Mouse (Mus musculus) limb, embryonic 10.5 days (tissue): ENCODE results near the gene Fam84b. TPM values are rescaled to one million over a fixed set of nuclear protein-coding genes. Genes with fewer than 3 reads are reported as not detected.
A peak's percentile ranks its signal among the peaks of the same experiment; 100 is the strongest.
"Not testable (repeated sequence)": the region's sequence is repeated elsewhere in the genome, so short reads cannot be mapped to it uniquely, and the experiment has no call there.

ENCODE experiments used
- DNase-seq: peaks from one replicate; pipeline ENCODE4 v3.0.0-alpha.2; 2017; ENCODE audit warnings: low spot score
- H3K27ac ChIP-seq: fragments of 300-500 bp; sonication (generic); 2 replicates; pipeline ENCODE4 v1.5.1; 2016; ENCODE audit warnings: mild to moderate bottlenecking
- H3K27me3 ChIP-seq: fragments of 300-500 bp; sonication (generic); 2 replicates; pipeline ENCODE4 v1.6.1; 2016; ENCODE audit warnings: low read depth, mild to moderate bottlenecking; ENCODE audit not compliant: poor library complexity, severe bottlenecking
- H3K36me3 ChIP-seq: fragments of 300-500 bp; sonication (generic); 2 replicates; pipeline ENCODE4 v1.6.1; 2016; ENCODE audit warnings: mild to moderate bottlenecking, moderate library complexity
- H3K4me1 ChIP-seq: fragments of 300-500 bp; sonication (generic); 2 replicates; pipeline ENCODE4 v1.6.1; 2016
- H3K4me3 ChIP-seq: fragments of 300-500 bp; sonication (generic); 2 replicates; pipeline ENCODE4 v1.5.1; 2016; ENCODE audit warnings: mild to moderate bottlenecking, moderate library complexity
- H3K9me3 ChIP-seq: fragments of 300-500 bp; sonication (generic); replicated peaks from 2 replicates; pipeline ENCODE4 v1.6.1; 2016; ENCODE audit warnings: mild to moderate bottlenecking
- WGBS: fragments of 180-500 bp; shearing (Covaris S2); methylation state at CpG from one replicate; pipeline ENCODE4 v1.1.7; 2016; 5-methylcytosine and 5-hydroxymethylcytosine counted together
- polyA plus RNA-seq: library from polyadenylated mRNA; unstranded; fragments of >200 nt; fragmentation: Nextera tagmentation; extraction: Ambion mirVana; gene quantifications from 2 replicates; pipeline ENCODE4 v1.2.1, GENCODE M21; 2016

Fam84b gene
- polyA plus RNA-seq, 1 experiment from 2014 or later = 7.4 TPM

DNA sequence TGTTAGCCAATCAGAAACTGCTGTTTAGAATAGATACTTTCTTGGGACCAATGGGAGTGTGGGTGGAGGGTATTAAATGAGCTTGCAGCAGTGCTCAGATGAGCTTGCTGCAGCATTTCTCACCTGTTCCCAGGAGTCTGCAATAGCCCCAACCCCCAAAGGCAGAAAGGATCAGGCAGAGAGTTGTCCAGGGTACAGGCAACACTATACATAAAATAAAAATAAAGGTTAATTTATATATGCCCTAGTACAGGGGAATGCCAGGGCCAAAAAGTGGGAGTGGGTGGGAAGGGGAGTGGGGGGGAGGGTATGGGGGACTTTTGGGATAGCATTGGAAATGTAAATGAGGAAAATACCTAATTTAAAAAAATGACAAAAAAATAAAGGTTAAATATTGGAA lies 12.3 kb downstream of the Fam84b start:
- DNase-seq, H3K9me3 ChIP-seq, H3K27ac ChIP-seq, H3K36me3 ChIP-seq, H3K4me3 ChIP-seq, H3K27me3 ChIP-seq: not testable (repeated sequence)
- peaks cover 49% of the 10 kb centered on the region for H3K4me1 ChIP-seq

DNA sequence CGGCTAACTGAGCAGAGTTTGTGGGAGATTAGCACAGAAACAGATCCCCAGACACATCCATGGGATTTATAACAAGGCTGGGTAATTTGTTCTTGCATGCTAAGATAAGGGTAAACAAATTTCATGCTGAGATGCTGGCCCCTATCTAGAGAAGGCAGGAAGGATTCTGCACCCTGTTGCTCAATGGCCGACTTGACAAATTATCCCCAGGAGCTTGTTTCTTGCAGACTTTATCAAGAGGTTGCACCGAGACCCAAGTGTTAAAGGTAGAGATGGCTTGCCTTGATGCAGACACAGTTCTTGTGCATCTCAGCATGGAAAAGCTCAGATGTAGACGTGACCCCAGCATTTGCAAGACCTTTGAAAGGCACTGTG lies 13.3 kb downstream of the Fam84b start:
- DNase-seq = no peak
- no peaks in the 10 kb centered on the region for H3K36me3 ChIP-seq
- peaks cover 42% of the 10 kb centered on the region for H3K4me1 ChIP-seq
- H3K27ac ChIP-seq = no peak overlapping the region; the same call in 1 of the 2 replicates
- WGBS = 29% methylated on average over 4 of the region's 4 CpGs
- no peak overlapping the region for H3K4me3 ChIP-seq
- no peaks in the 10 kb centered on the region for H3K9me3 ChIP-seq
- H3K27me3 ChIP-seq = no peaks in the 10 kb centered on the region

DNA sequence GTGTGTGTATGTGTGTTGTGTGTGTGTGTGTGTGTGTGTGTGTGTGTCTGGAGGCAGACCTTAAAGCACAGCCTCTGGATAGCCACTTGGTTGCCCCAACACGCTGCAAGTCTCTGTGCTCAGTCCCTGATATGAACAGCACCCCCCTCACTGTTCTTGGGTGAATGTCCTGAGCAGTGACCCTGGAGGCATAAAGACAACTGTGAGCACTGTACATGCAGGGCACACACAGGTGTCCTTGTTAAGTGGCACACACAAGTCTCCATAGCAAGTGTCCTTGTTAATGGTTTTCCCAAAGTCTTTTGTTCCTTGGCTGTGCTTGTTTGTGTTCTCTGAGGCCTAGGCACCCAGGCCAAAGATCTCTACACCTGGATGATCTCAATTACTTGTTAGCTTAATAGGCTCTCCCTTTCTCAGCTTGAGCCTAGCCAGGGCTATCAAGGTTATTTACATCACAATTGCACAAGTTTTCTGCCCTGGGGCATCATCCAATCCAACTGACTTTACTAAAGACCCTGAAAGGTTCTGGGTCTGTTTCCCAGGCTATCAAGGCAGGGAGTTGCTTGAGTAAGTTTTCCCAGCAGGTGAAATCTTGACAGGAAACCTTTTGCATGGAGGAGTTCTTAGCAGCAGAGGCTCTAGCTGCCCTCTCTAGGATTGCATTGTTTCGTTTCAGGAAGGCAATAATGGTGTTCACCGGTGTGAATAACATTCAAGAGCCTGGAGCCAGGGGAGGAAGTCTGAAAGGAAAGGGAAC lies 13.9 kb downstream of the Fam84b start:
- peak overlapping the region; percentile 36 for H3K27ac ChIP-seq
- H3K36me3 ChIP-seq = no peaks in the 10 kb centered on the region
- DNase-seq = no peak
- H3K9me3 ChIP-seq = no peaks in the 10 kb centered on the region
- H3K27me3 ChIP-seq = no peaks in the 10 kb centered on the region
- H3K4me1 ChIP-seq = peaks cover 40% of the 10 kb centered on the region
- 29% methylated on average over 3 of the region's 3 CpGs for WGBS
- H3K4me3 ChIP-seq = no peak overlapping the region

DNA sequence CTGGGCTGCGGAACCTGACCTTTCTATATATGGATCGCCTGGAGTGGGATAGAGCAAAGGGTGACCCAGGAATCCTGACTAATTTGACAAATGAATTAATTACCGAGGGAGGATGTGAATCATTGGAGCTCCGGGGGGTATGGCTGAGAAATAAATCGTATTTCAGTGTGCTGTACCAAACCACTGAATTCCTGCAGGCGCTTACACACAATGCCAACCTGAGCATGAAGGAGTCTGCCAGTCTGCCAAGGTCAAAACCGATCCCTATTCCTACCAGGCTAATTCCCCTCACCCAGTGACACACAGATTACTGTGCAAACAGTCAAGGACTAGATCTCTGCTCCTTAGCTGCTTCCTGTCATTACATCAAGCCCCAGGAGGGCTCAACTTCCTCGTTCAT lies 15.4 kb downstream of the Fam84b start:
- Histone ChIP-seq H3K4me3 (no peak overlapping the region), H3K36me3 (no peaks in the 10 kb centered on the region), H3K27ac (no peak overlapping the region), H3K4me1 (peaks cover 51% of the 10 kb centered on the region), H3K27me3 (no peaks in the 10 kb centered on the region), H3K9me3 (no peaks in the 10 kb centered on the region)
- no peak for DNase-seq
- 71% methylated on average over 8 of the region's 8 CpGs for WGBS

DNA sequence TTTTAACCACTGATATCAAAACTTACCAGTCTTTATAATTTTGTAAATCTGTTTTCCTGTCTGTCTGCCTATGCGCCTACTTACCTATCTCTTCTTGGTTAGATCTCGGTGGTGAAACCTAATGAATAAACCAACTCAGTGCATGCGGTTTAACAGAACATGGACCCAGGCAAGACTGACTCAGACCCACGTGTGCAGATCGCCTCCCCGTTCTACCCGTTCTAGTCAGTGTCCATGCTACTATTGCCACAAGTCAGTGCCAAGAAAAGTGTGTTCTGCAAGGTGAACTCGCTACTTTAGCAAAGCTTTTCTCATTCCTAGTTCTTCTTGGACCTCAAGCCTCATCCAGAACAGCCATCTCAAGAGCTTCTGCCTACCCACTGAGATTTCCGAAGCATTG lies 15.9 kb downstream of the Fam84b start:
- no peak for DNase-seq
- H3K36me3 ChIP-seq = no peaks in the 10 kb centered on the region
- H3K27ac ChIP-seq = no peak overlapping the region
- no peaks in the 10 kb centered on the region for H3K27me3 ChIP-seq
- no peak overlapping the region for H3K4me3 ChIP-seq
- no peaks in the 10 kb centered on the region for H3K9me3 ChIP-seq
- peaks cover 54% of the 10 kb centered on the region for H3K4me1 ChIP-seq
- WGBS = 91% methylated on average over 9 of the region's 9 CpGs

DNA sequence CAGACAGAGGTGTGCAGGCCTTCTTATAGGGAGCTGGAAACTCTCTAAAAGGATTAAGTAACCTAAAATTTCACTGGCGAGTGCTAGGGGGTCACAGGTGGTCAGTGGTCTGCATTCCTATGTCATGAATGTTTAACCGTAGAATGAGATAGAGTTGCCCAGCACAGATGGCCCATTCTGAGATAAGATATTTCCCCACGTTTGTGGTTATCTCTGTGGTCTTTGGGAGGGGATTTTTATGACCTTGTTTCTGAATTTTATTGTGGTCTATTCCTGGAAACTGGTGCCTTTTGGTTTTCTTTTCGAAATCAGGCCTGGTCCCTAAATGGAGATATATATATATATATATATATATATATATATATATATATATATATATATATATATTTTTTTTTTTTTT lies 17.3 kb downstream of the Fam84b start:
- no peak overlapping the region for H3K4me3 ChIP-seq
- DNase-seq = no peak
- H3K36me3 ChIP-seq = no peaks in the 10 kb centered on the region
- no peak overlapping the region for H3K27ac ChIP-seq
- peaks cover 42% of the 10 kb centered on the region for H3K4me1 ChIP-seq
- H3K9me3 ChIP-seq = no peaks in the 10 kb centered on the region
- 70% methylated on average over 4 of the region's 4 CpGs for WGBS
- H3K27me3 ChIP-seq = no peaks in the 10 kb centered on the region

DNA sequence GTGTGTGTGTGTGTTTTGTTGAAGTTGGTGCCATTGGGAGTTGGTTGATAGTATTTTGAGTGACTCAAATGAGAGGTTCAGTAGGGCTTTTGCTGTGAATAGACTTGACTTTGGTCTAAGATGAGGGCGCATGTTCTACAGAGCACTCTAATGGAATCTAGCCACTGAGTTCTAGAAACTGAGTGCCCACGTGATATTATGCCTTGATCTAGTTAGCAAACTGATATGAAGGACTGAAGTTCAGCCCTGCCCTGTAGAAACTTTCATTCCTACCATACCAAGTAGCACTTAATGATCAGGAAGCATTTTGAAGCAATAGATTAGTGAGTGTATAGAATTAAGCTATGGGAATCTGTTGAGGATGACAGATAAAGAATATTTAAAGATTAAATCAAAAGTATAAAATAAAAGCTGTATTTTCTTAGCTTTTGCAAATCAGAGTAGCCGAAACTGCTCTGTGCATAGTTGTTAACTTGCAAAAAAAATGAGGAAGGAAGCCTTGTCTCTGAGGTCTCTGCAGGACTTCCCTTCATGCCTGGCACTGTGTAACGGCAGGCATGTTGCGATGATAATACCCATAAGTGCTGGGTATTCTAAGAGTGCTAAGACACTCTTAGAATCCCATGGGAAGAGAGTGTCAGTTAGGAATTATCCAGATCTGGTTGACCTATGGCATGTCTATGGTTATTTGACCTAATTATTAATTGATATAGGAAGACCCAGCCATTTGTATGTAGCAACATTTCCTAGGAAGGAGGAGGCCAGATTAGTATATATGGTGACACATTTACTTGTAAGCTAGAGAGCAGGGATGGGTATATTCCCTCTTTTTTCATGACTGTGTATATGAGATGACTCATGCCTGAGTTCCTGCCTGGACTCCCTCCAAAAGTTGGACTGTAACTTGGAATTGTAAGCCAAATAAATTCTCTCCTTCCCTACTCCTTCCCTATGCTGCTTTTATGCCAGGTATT lies 18.7 kb downstream of the Fam84b start:
- no peak for DNase-seq
- H3K9me3 ChIP-seq = no peaks in the 10 kb centered on the region
- no peaks in the 10 kb centered on the region for H3K36me3 ChIP-seq
- 92% methylated on average over 5 of the region's 5 CpGs for WGBS
- H3K27me3 ChIP-seq = no peaks in the 10 kb centered on the region
- peaks cover 28% of the 10 kb centered on the region for H3K4me1 ChIP-seq
- H3K27ac ChIP-seq = no peak overlapping the region
- H3K4me3 ChIP-seq = no peak overlapping the region

DNA sequence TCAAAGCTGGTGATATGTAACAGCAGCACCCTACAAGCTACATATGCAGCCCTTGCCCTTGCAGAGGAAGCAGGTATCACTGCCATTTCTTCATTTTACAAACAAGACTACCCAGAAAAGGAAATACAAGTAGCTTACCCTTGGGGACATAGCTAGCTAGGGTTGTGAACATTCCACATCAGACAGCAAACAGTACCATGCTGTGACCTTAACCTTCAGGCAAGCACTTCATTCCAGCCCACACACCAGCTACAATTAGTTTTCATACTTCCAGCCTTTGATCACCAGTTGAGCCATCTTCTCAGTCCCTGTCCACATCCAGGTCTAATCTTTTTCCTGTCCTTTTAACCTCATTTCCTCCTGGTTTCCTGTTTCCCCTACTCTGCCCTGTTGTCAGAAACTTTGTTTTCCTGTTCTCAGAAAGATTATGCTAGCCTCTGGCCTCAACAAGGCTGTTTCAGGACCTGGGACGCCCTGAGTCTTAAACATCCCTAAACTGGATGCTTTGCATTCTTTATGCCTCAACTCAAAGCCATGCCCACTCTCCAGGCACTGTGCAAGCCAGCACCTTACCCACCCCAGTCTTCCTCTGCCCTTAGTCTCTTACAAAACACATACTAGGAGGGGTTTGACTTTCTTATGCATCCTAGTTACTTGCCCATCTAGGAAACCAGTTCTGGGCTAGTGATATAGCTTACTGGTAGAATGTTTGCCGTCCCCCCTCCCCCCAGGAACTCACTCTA lies 19.9 kb downstream of the Fam84b start:
- Histone ChIP-seq H3K4me1 (peaks cover 22% of the 10 kb centered on the region), H3K36me3 (no peaks in the 10 kb centered on the region)
- WGBS = 24% methylated on average over 2 of the region's 2 CpGs

DNA sequence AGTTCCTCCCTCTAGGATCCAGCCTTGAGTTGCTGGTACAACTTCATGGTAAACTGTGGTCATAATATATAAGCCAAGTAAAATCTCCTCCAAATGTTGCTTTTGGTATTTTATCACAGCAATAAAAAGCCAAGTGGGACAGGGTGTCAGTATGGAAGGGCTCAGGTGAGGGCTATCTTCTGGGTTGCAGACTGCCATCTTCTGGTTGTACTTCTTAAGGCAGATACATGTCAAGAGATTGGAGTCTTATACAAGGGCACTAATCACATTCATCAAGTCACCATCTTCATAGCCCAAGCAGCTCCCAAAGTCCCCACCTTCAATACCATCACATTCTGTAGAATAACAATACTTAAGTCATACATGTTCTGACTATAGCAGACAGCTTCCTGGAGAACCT lies 21.0 kb downstream of the Fam84b start:
- no peaks in the 10 kb centered on the region for H3K36me3 ChIP-seq
- no peaks in the 10 kb centered on the region for H3K27me3 ChIP-seq
- no peak overlapping the region for H3K4me3 ChIP-seq
- H3K9me3 ChIP-seq = no peaks in the 10 kb centered on the region
- H3K27ac ChIP-seq = no peak overlapping the region
- no peak for DNase-seq
- H3K4me1 ChIP-seq = peaks cover 15% of the 10 kb centered on the region

More for the DNA sequence above, 19.9 kb downstream of the Fam84b start:
- Histone ChIP-seq H3K9me3 (no peaks in the 10 kb centered on the region), H3K27me3 (no peaks in the 10 kb centered on the region), H3K4me3 (no peak overlapping the region), H3K27ac (no peak overlapping the region; the same call in 1 of the 2 replicates)
- DNase-seq = peak; percentile 41

DNA sequence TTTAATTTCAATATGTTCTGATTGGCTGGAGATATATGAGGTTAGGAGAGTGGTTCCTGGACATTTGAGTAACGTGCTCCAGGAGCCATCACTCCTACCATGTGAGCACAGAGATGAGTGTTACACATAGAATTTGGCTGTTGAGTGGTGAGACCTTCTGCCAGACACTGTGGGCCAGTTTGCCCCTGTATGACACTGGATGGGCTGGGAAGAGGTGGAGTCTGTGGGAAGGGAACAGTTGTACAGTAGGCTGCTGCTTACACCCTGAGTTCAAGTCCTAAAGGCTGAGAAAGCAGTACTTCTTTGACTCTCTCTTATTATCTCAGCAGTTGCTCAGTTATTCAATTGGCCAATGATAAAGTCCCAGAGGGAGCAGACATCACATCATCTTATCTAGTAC lies 27.4 kb downstream of the Fam84b start:
- WGBS = 81% methylated on average over 1 of the region's 1 CpGs
- H3K36me3 ChIP-seq = no peaks in the 10 kb centered on the region
- H3K4me3 ChIP-seq = no peak overlapping the region
- H3K4me1 ChIP-seq = peaks cover 45% of the 10 kb centered on the region
- H3K27ac ChIP-seq = no peak overlapping the region
- no peaks in the 10 kb centered on the region for H3K27me3 ChIP-seq
- no peaks in the 10 kb centered on the region for H3K9me3 ChIP-seq
- no peak for DNase-seq

DNA sequence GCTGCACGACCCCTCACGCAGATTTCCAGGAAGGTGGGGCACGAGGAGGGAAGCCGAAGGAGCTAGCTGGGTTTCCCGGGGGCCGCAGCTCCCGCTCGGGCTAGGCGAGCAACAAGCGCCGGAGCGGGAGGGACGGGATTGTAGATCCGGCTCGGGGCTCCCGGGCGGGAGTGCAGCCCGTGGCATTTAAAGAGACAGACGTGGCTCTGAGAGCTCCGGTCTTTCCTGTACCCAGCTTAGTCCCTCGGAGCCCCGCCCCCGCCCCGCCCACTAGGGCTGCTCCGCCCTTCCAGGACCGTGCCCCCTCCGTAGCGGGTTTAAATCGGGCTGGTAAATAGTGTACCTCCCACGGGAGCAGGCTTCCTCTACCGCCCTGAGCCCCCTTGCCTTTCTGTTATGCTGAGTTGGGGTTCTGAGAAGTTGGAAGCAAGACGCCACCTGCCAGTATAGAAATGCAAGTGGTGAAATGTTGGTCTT lies 28.8 kb downstream of the Fam84b start:
- H3K36me3 ChIP-seq = no peaks in the 10 kb centered on the region
- no peaks in the 10 kb centered on the region for H3K9me3 ChIP-seq
- DNase-seq = peak; percentile 92
- H3K27me3 ChIP-seq = no peaks in the 10 kb centered on the region
- WGBS = 0% methylated on average over 32 of the region's 32 CpGs
- H3K4me3 ChIP-seq = peak overlapping the region; percentile 79
- peak overlapping the region; percentile 87 for H3K27ac ChIP-seq
- peaks cover 52% of the 10 kb centered on the region for H3K4me1 ChIP-seq

DNA sequence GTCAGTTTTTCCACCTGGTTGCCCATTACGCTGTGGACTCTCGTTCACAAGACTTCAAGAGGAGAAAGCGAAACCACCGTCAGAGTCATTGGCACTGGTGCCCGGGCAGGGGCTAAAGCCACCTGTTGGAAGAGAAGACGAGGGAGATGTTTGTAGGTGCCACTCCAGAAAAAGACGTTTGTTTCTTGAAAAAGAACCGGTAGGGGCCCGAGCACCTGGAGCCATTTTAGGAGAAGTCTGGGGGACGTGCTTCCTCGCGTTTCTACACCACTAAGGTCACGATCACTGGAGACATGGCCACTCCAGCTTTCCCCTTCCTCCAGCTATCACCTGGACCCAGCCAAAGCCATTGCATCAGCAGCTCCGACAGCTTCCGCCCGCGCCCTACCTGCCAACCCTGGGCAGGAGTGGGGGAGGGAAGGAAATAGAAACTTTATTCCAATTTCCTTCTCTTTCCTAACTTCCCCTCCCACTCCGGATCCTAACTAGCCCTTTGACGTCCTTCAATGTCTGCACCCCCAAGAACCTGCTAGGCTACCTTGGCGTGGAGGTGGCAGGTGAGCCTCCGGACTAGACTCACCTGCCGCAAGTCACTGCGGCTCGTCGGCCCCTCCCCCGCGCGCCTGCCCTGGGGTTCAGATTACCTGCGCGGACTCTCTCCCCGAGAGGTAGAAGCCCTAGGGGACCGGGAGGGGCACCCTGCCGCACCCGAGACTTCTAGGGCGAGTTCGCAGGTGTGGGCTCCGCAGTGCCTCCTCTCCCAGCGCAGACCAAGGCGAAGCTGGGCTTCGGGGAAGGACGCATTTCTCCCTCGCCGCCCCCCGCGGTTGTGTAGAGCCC lies 29.5 kb downstream of the Fam84b start:
- no peaks in the 10 kb centered on the region for H3K36me3 ChIP-seq
- H3K9me3 ChIP-seq = no peaks in the 10 kb centered on the region
- under 1% methylated on average over 45 of the region's 45 CpGs for WGBS
- no peaks in the 10 kb centered on the region for H3K27me3 ChIP-seq
- peak; percentile 48 for DNase-seq
- peak overlapping the region; percentile 87 for H3K27ac ChIP-seq
- H3K4me1 ChIP-seq = peaks cover 52% of the 10 kb centered on the region
- peak overlapping the region; percentile 79 for H3K4me3 ChIP-seq
